Mouse (Mus musculus): ENCODE results near the gene Neurod2.

GRCm38 (mm10) chr11:98319944-98320343, 9.5 kb downstream of the Neurod2 start:
- TF ChIP-seq EP300 (IDR thresholded peaks at IDR 0.05; ENCODE audit: insufficient read depth, low read depth, low read length) (no peak), POLR2A (IDR thresholded peaks at IDR 0.05; ENCODE audit: insufficient read depth, low read depth, low read length) (no peak), CTCF (IDR thresholded peaks at IDR 0.05) (no peak)

All from heart, adult 2 months (tissue).